Mouse (Mus musculus): ENCODE measurements around the gene Serpine2. TPM values are rescaled to one million over a fixed set of nuclear protein-coding genes. Genes with fewer than 3 reads are reported as not detected.

Gene Serpine2
- polyA plus RNA-seq, 1 experiment from 2014 or later = 369 TPM

- no peak for ATAC-seq (ENCODE audit: low read depth)
- no peak overlapping the region for H3K4me3 ChIP-seq (ENCODE audit: low read length)
- H3K4me1 ChIP-seq (replicated peaks; ENCODE audit: control insufficient read depth, insufficient read depth, low read length) = peaks cover 10% of the 10 kb centered on the region
- H3K9me3 ChIP-seq (ENCODE audit: control insufficient read depth, low read length) = no peaks in the 10 kb centered on the region
- peak overlapping the region; percentile 93 for H3K4me2 ChIP-seq (ENCODE audit: low read depth, low read length)
- H3K9ac ChIP-seq (ENCODE audit: low read length) = no peak overlapping the region
- H3K36me3 ChIP-seq (ENCODE audit: control insufficient read depth, insufficient read depth, low read length) = no peaks in the 10 kb centered on the region
- no peaks in the 10 kb centered on the region for H3K27me3 ChIP-seq (ENCODE audit: control insufficient read depth, insufficient read depth, low read depth, low read length)
- H3K27ac ChIP-seq (ENCODE audit: low read length) = no peak overlapping the region
- WGBS = 44% methylated on average over 16 of the region's 16 CpGs
Observed at GRCm38 (mm10) chr1:79762282-79763250, 98.4 kb downstream of the Serpine2 start.

GRCm38 (mm10) chr1:79761917-79762271, 99.1 kb downstream of the Serpine2 start:
- H3K9me3 ChIP-seq (ENCODE audit: control insufficient read depth, low read length) = no peaks in the 10 kb centered on the region
- WGBS = 4% methylated on average over 6 of the region's 6 CpGs
- H3K4me1 ChIP-seq (replicated peaks; ENCODE audit: control insufficient read depth, insufficient read depth, low read length) = peaks cover 10% of the 10 kb centered on the region
- ATAC-seq (ENCODE audit: low read depth) = peak; percentile 15; the same call in 1 of the 2 replicates
- H3K27ac ChIP-seq (ENCODE audit: low read length) = no peak overlapping the region
- H3K27me3 ChIP-seq (ENCODE audit: control insufficient read depth, insufficient read depth, low read depth, low read length) = no peaks in the 10 kb centered on the region
- H3K9ac ChIP-seq (ENCODE audit: low read length) = no peak overlapping the region
- H3K36me3 ChIP-seq (ENCODE audit: control insufficient read depth, insufficient read depth, low read length) = no peaks in the 10 kb centered on the region
- peak overlapping the region; percentile 87 for H3K4me3 ChIP-seq (ENCODE audit: low read length)
- H3K4me2 ChIP-seq (ENCODE audit: low read depth, low read length) = peak overlapping the region; percentile 93

- peak overlapping the region; percentile 87 for H3K4me3 ChIP-seq (ENCODE audit: low read length)
- H3K27ac ChIP-seq (ENCODE audit: low read length) = no peak overlapping the region
- peak overlapping the region; percentile 93 for H3K4me2 ChIP-seq (ENCODE audit: low read depth, low read length)
- no peaks in the 10 kb centered on the region for H3K9me3 ChIP-seq (ENCODE audit: control insufficient read depth, low read length)
- H3K36me3 ChIP-seq (ENCODE audit: control insufficient read depth, insufficient read depth, low read length) = no peaks in the 10 kb centered on the region
- peaks cover 10% of the 10 kb centered on the region for H3K4me1 ChIP-seq (replicated peaks; ENCODE audit: control insufficient read depth, insufficient read depth, low read length)
- ATAC-seq (ENCODE audit: low read depth) = peak; percentile 95
- H3K27me3 ChIP-seq (ENCODE audit: control insufficient read depth, insufficient read depth, low read depth, low read length) = no peaks in the 10 kb centered on the region
- under 1% methylated on average over 65 of the region's 65 CpGs for WGBS
- peak overlapping the region; percentile 89 for H3K9ac ChIP-seq (ENCODE audit: low read length)
Observed at GRCm38 (mm10) chr1:79761106-79761916, 99.7 kb downstream of the Serpine2 start.

- no peak overlapping the region for H3K27ac ChIP-seq (ENCODE audit: low read length)
- no peaks in the 10 kb centered on the region for H3K27me3 ChIP-seq (ENCODE audit: control insufficient read depth, insufficient read depth, low read depth, low read length)
- peak; percentile 6; the same call in 1 of the 2 replicates for ATAC-seq (ENCODE audit: low read depth)
- 7% methylated on average over 11 of the region's 11 CpGs for WGBS
- H3K9me3 ChIP-seq (ENCODE audit: control insufficient read depth, low read length) = no peaks in the 10 kb centered on the region
- H3K4me2 ChIP-seq (ENCODE audit: low read depth, low read length) = peak overlapping the region; percentile 93
- peak overlapping the region; percentile 87 for H3K4me3 ChIP-seq (ENCODE audit: low read length)
- peak overlapping the region; percentile 89 for H3K9ac ChIP-seq (ENCODE audit: low read length)
- peaks cover 10% of the 10 kb centered on the region for H3K4me1 ChIP-seq (replicated peaks; ENCODE audit: control insufficient read depth, insufficient read depth, low read length)
- H3K36me3 ChIP-seq (ENCODE audit: control insufficient read depth, insufficient read depth, low read length) = no peaks in the 10 kb centered on the region
Observed at GRCm38 (mm10) chr1:79760656-79761055, 100.3 kb downstream of the Serpine2 start.

- Histone ChIP-seq H3K36me3 (ENCODE audit: control insufficient read depth, insufficient read depth, low read length) (no peaks in the 10 kb centered on the region), H3K4me1 (replicated peaks; ENCODE audit: control insufficient read depth, insufficient read depth, low read length) (peaks cover 10% of the 10 kb centered on the region), H3K4me3 (ENCODE audit: low read length) (no peak overlapping the region), H3K9me3 (ENCODE audit: control insufficient read depth, low read length) (no peaks in the 10 kb centered on the region), H3K9ac (ENCODE audit: low read length) (no peak overlapping the region), H3K27me3 (ENCODE audit: control insufficient read depth, insufficient read depth, low read depth, low read length) (no peaks in the 10 kb centered on the region), H3K4me2 (ENCODE audit: low read depth, low read length) (0 out of 2 replicates have a peak overlapping the region, but pooled peaks have one; percentile 5), H3K27ac (ENCODE audit: low read length) (no peak overlapping the region)
- no peak for ATAC-seq (ENCODE audit: low read depth)
- 65% methylated on average over 5 of the region's 5 CpGs for WGBS
Observed at GRCm38 (mm10) chr1:79759436-79759972, 101.5 kb downstream of the Serpine2 start.

- ATAC-seq (ENCODE audit: low read depth) = no peak
- Histone ChIP-seq H3K4me2 (ENCODE audit: low read depth, low read length) (no peak overlapping the region), H3K9ac (ENCODE audit: low read length) (no peak overlapping the region), H3K9me3 (ENCODE audit: control insufficient read depth, low read length) (no peaks in the 10 kb centered on the region), H3K4me3 (ENCODE audit: low read length) (no peak overlapping the region), H3K36me3 (ENCODE audit: control insufficient read depth, insufficient read depth, low read length) (no peaks in the 10 kb centered on the region), H3K27me3 (ENCODE audit: control insufficient read depth, insufficient read depth, low read depth, low read length) (no peaks in the 10 kb centered on the region), H3K27ac (ENCODE audit: low read length) (no peak overlapping the region), H3K4me1 (replicated peaks; ENCODE audit: control insufficient read depth, insufficient read depth, low read length) (peaks cover 10% of the 10 kb centered on the region)
- 46% methylated on average over 2 of the region's 2 CpGs for WGBS
Observed at GRCm38 (mm10) chr1:79759006-79759405, 102.0 kb downstream of the Serpine2 start.

GRCm38 (mm10) chr1:79757597-79757996, 103.4 kb downstream of the Serpine2 start:
- no peak for ATAC-seq (ENCODE audit: low read depth)

GRCm38 (mm10) chr1:79757161-79757560, 103.8 kb downstream of the Serpine2 start:
- Histone ChIP-seq H3K9ac (ENCODE audit: low read length) (no peak overlapping the region), H3K27me3 (ENCODE audit: control insufficient read depth, insufficient read depth, low read depth, low read length) (no peaks in the 10 kb centered on the region), H3K9me3 (ENCODE audit: control insufficient read depth, low read length) (no peaks in the 10 kb centered on the region), H3K4me3 (ENCODE audit: low read length) (no peak overlapping the region), H3K27ac (ENCODE audit: low read length) (peak overlapping the region; percentile 6), H3K36me3 (ENCODE audit: control insufficient read depth, insufficient read depth, low read length) (no peaks in the 10 kb centered on the region), H3K4me1 (replicated peaks; ENCODE audit: control insufficient read depth, insufficient read depth, low read length) (peaks cover 11% of the 10 kb centered on the region), H3K4me2 (ENCODE audit: low read depth, low read length) (no peak overlapping the region)
- whole genome bisulfite sequencing = 53% methylated on average over 7 of the region's 7 CpGs
- no peak for ATAC-seq (ENCODE audit: low read depth)

More at GRCm38 (mm10) chr1:79757597-79757996, 103.4 kb downstream of the Serpine2 start:
- H3K9ac ChIP-seq (ENCODE audit: low read length) = no peak overlapping the region
- 57% methylated on average over 4 of the region's 4 CpGs for WGBS
- peak overlapping the region; percentile 6 for H3K27ac ChIP-seq (ENCODE audit: low read length)
- no peaks in the 10 kb centered on the region for H3K9me3 ChIP-seq (ENCODE audit: control insufficient read depth, low read length)
- H3K4me3 ChIP-seq (ENCODE audit: low read length) = no peak overlapping the region
- H3K4me2 ChIP-seq (ENCODE audit: low read depth, low read length) = no peak overlapping the region
- H3K4me1 ChIP-seq (replicated peaks; ENCODE audit: control insufficient read depth, insufficient read depth, low read length) = peaks cover 10% of the 10 kb centered on the region
- no peaks in the 10 kb centered on the region for H3K27me3 ChIP-seq (ENCODE audit: control insufficient read depth, insufficient read depth, low read depth, low read length)
- H3K36me3 ChIP-seq (ENCODE audit: control insufficient read depth, insufficient read depth, low read length) = no peaks in the 10 kb centered on the region

GRCm38 (mm10) chr1:79756417-79756816, 104.6 kb downstream of the Serpine2 start:
- Histone ChIP-seq H3K36me3 (ENCODE audit: control insufficient read depth, insufficient read depth, low read length) (no peaks in the 10 kb centered on the region), H3K4me2 (ENCODE audit: low read depth, low read length) (no peak overlapping the region), H3K4me1 (replicated peaks; ENCODE audit: control insufficient read depth, insufficient read depth, low read length) (peaks cover 9% of the 10 kb centered on the region), H3K4me3 (ENCODE audit: low read length) (no peak overlapping the region), H3K27ac (ENCODE audit: low read length) (peak overlapping the region; percentile 3; the same call in 1 of the 2 replicates), H3K27me3 (ENCODE audit: control insufficient read depth, insufficient read depth, low read depth, low read length) (no peaks in the 10 kb centered on the region), H3K9me3 (ENCODE audit: control insufficient read depth, low read length) (no peaks in the 10 kb centered on the region), H3K9ac (ENCODE audit: low read length) (no peak overlapping the region)
- no peak for ATAC-seq (ENCODE audit: low read depth)
- WGBS = 84% methylated on average over 5 of the region's 5 CpGs

All from lung, embryonic 16.5 days (tissue).